Mouse (Mus musculus) brown adipose tissue, adult 24 weeks (tissue): ENCODE measurements around the gene Alg9. TPM values are rescaled to one million over a fixed set of nuclear protein-coding genes. Genes with fewer than 3 reads are reported as not detected.

Experiments used
- H3K27ac ChIP-seq: fragments of 200-500 bp; replicated peaks from 2 replicates; pipeline ENCODE4 v1.5.1; 2012; ENCODE audit warnings: low read depth, mild to moderate bottlenecking, low read length
- H3K4me1 ChIP-seq: fragments of 200-500 bp; 2 replicates; pipeline ENCODE4 v1.6.1; 2012; ENCODE audit warnings: low read length, mixed read lengths; ENCODE audit not compliant: control insufficient read depth, insufficient read depth, insufficient read length
- H3K4me3 ChIP-seq: fragments of 200-500 bp; 2 replicates; pipeline ENCODE4 v1.5.1; 2012; ENCODE audit warnings: low read depth, mild to moderate bottlenecking, low read length, moderate library complexity; ENCODE audit not compliant: insufficient read depth
- polyA plus RNA-seq: library from polyadenylated mRNA; stranded (reverse); fragments of >200 nt; gene quantifications from 2 replicates; pipeline ENCODE4 v1.2.4, GENCODE M21; 2012; ENCODE audit not compliant: missing spikeins, insufficient read depth, insufficient read length

The Alg9 gene
- polyA plus RNA-seq = 38.3 and 49.0 TPM in 2 replicates

DNA sequence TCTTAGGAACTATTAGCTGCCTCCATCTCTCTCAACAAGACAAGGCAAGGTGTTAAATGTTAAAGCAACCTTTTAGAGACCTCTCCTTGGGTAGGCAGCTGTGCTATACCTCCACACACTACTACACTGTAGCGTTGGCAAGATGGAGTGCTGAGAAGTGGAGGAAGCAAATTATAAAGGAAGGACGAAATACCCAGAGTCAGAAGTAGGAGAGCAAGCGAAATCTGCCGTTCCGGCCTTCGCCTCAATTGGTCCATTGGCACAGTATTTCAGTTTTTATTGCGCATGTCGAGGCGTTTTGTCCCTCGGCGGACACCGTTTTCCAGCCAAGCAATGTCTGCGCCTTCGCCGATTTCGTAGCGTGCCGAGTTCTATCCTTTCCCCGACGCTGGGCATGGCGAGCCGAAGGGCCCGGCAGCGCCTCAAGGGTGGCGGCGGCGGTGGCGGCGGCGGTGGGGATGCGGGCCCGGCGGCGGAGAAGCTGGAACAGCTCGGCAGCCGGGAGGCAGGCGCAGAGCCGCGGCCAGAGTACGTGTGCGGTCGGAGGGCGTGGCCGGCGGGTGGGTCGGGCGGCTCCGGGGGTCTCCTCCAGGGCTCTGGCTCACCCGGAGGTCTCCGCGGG lies at the start of gene Alg9, which contains the start of gene 1110032A03Rik:
TSS of gene Alg9 (plus strand) at position 29 of the 622 bp plus-strand sequence.
TSS of gene 1110032A03Rik (minus strand) at position 530 of the 622 bp plus-strand sequence.
- Histone ChIP-seq H3K4me1 (no peaks in the 10 kb centered on the region), H3K27ac (peak within 1 kb of the TSS; percentile 51), H3K4me3 (peak within 1 kb of the TSS; percentile 67)

DNA sequence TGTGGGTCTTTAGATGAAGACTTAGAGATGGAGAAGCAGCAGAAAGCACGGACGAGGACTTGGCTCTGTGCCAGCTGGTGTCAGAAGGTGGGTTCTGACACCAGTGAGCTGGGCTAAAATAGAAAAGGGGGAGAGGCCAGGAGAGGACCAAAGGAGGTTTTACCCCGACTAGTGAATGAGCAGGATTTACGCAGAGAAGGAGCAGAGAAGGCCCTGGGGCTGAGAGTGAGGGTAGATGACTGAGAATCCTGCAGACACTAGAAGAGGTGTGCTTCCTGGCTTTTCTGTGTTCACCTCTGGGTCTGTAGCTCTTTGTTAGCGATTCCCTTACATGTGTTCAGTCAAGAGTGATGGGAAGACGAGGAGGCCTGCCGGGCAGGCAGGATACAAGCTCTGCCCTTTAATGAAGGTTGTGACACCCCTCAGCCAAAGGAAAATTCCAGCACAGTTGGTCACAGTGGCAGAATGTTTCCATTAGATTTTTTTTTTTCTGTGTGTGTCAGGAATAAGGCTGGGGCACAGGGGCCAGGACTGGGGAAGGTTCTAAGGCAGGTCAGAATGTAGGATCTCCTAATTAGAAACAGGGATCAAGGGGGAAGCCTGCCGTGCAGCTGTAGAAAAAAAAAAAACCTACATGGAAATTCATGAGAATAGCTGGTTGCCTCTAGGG lies 48.8 kb upstream of the Alg9 start:
- no peak overlapping the region for H3K4me3 ChIP-seq
- peaks cover 2% of the 10 kb centered on the region for H3K4me1 ChIP-seq
- no peak overlapping the region for H3K27ac ChIP-seq

DNA sequence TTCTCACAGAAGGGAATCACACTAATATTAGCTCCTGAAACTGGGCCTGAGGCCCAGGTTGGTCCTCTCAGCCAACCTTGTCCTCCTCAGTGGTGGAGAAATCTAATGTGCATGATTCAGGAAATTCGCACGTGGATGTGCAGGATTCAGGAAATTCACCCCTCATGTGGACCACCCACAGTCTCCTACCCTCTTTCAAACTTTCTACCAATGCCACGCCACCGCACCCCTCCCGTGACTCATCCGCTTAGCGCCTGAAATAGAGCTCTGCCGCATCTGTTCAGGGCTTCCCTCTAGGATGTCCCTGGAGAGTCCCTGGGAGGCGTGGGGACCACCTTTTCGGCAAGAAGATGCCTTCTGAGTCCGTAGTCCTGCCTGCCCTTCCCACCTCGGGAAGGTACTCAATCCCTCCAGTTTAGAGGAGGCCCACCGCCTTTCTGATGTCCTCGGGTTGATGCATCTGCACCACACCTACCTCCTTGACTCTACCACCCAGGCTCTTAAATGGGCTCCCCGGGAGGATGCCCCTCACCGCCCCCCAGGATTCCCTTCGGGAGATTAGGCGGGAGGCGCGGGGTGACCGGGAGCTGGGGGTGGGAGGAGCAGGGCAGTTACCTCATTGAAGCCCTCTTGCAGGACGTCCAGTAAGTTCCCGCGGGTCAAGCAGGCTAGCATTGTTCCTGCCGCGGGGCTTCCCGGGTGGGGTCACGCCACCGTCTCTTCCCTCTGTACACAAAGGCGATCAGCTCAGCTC lies 47.5 kb upstream of the Alg9 start:
- no peak overlapping the region for H3K27ac ChIP-seq
- H3K4me3 ChIP-seq = peak overlapping the region; percentile 54
- peaks cover 2% of the 10 kb centered on the region for H3K4me1 ChIP-seq

DNA sequence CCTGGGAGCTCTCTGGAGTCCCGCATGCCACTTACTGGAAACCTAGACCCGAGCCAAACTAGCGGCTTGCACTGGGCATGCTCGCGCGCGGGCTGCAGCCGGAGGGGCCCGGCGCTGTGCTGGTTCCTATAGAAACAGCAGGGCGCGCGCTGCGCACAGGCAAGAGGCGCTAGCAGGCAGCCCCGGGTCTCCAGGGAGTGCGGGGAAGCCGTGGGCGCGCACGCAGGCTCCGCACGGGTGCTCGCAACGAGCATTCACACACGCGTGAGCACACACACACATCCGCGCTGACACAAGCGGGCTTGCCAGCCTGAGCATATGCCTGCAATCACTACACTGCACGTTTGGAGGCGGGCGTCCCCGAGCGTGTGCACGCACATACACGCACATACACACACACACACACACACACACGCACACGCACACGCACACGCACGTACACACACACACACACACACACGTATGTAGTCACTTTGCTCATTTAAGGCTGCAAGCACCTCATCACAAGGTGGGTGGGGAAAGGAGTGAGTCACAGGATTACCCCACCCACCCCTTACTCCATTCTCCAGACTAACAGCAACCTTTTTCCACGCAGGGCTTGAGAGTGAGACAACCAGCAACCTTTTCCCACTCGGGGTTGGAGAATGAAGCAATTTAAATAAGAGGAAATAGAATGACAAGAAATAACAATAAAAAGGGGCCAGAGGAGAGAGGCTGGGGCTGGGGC lies 46.7 kb upstream of the Alg9 start:
- peaks cover under 1% of the 10 kb centered on the region for H3K4me1 ChIP-seq
- H3K27ac ChIP-seq = no peak overlapping the region
- H3K4me3 ChIP-seq = peak overlapping the region; percentile 54

DNA sequence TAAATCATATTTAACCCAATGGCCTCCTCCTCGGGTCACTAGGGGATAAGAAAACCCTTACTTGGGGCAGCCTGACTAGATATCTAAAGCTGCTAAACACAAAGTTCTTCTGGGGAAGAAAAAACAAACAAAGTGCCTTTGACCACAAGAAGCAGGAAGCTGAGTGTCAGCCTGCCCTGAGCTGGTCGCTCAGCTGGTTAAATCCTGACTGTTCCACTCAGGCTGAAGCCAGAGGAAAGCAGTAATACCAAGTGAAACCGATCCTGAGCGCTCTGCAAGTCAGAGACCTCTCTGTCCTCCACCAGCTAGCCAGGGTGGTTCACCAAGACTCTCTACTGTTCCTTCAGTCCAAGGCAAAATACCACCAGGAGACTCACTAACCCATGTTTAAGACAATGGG lies 45.2 kb upstream of the Alg9 start:
- Histone ChIP-seq H3K27ac (no peak overlapping the region), H3K4me3 (no peak overlapping the region)

DNA sequence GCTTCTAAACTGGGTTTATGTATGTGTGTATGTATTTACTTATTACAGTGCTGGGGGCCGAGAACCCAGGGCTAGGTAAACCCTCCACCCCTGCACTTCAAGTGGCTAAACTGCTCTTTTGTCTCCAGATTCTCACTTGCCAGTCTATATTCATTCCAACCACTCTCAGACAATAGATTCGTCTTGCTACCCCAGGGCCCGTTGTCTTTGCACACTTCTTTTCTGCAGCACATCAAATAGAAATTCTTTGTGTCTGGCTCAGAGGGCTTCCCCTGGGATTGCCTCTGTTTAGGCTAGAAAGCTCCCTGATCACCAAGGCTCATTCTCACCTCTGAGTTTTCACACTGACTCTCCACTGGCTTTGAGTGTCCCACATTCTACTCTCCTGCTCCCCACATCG lies 42.3 kb upstream of the Alg9 start:
- Histone ChIP-seq H3K4me1 (no peaks in the 10 kb centered on the region; the same call in 1 of the 2 replicates), H3K4me3 (no peak overlapping the region)

More for the DNA sequence above, 45.2 kb upstream of the Alg9 start:
- H3K4me1 ChIP-seq = no peaks in the 10 kb centered on the region; the same call in 1 of the 2 replicates

DNA sequence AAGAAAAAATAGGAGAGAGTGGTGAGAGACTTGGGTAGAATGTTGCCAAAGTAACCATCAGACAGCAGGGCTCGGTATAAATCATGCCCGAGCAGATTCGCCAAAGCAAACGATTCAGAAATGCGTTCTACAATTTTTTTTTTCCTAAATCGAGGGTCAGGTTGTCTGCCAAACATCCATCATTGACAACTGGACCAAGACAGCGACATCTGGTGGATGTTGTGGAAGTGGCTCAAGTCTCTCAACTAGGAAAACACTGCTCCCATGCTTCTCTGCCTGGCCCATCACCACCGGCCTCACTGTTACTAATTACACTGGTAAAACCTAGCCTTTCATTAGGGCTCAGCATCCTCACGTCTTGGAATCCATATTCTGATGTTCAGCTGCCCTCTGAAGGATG lies 39.8 kb upstream of the Alg9 start:
- no peak overlapping the region for H3K27ac ChIP-seq
- H3K4me3 ChIP-seq = no peak overlapping the region
- H3K4me1 ChIP-seq = no peaks in the 10 kb centered on the region

More for the DNA sequence above, 42.3 kb upstream of the Alg9 start:
- no peak overlapping the region for H3K27ac ChIP-seq

DNA sequence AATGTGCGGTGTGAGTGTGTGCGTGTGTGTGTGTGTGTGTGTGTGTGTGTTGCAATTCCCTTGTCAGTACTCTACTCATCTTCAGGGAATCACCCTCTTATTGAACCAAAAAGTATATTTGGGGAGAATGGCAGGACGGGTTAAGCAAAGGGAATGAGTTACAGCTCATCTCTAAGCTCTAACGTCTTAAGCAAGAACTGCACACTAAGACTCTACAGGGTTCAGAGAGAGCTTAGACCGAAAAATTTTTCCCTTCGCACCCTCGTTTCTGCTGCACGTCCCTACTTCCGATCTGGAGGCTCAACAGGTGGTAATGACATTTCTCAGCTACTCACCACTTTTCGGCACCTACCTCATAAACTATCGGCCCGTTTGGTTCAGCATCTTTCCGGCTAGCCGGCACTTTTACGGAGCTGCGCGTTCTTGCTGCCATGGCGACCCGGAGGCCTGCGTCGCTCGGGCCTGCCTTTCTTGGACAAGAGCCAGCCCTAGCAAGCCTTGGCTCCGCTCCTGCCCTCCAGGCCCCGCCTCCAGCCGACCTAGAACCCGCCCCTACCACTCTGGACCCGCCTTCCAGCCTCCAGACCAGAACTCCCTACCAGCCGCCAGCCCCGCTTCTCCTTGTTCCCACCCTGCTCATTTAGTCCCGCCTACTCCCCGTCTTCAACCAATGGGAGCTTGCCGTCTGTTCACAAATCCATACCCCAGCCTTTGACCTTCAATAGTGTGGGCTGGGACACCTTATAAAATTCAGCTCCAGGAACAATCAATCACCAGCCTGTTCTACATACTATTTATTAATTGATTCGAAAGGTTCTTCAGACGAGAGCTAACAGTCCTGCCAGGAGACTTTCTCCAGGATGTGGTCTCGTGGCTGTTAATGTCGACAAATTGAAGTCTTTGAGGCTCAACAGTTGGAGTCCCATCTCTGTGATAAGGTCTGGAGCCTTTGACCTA lies 35.6 kb upstream of the Alg9 start, which contains the start of gene Dixdc1:
TSS of gene Dixdc1 (minus strand) at position 604 of the 957 bp plus-strand sequence.
- peak within 1 kb of the TSS; percentile 59; the same call in 1 of the 2 replicates for H3K27ac ChIP-seq
- peak within 1 kb of the TSS; percentile 44 for H3K4me3 ChIP-seq
- no peaks in the 10 kb centered on the region for H3K4me1 ChIP-seq

DNA sequence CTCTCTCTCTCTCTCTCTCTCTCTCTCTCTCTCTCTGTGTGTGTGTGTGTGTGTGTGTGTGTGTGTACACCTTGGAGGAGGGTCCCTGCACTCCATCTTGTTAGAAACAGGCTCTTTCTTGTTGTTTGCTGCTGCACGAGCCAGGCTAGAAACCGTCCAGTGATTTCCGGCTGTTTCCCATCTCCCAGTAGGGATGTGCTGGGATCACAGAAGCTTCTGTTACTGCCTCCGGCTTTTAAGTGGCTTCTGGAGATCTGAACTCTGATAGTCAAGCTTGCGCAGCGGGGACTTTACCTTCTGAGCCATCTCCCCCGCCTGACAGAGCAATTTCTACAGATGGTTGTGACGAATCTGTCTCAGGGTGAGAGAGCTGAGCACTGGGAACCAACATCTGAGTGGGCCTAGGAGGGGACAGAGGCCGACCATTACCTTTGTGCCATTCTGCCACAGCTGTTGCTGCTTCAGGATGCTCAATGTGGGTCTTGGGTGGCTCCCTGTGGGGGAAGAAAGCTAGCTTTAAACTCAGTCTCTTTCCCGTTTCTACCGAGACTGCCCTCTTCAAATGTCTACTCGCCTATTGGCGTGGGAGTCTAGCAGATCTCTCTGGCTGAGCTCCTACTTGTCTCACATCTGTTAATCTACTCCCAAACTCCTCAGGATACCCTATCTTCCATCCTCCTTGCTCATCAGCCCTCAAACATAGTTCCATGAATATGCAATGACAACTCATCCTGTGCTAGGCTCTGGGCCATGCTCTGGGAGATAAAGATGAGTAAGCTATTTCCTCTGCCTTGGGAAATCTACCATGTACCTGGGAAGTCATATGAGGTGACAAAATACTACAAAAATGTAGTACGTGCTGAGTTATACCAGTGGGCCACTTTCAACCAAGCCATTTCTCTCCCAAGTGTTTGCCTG lies 33.7 kb upstream of the Alg9 start:
- H3K4me3 ChIP-seq = no peak overlapping the region
- no peaks in the 10 kb centered on the region for H3K4me1 ChIP-seq
- H3K27ac ChIP-seq = no peak overlapping the region

DNA sequence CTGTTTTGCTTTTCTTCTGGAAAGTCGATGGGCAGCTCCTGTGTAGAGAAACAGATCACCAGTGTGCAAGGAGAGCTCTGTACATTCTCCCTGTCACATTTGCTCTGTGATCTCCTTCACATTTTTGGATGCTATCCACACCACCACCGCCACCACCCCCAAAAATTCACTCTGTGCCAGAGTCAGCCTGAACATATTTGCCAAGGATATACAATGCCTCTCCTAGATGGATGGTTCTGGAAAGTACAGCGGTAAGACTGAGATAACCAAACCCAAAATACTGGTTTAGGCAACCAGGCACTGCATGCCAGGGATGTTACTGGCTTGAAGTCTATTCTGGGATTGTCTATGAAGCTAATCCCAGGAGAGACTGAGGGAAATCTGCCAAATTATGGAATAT lies 32.6 kb upstream of the Alg9 start:
- no peaks in the 10 kb centered on the region for H3K4me1 ChIP-seq
- no peak overlapping the region for H3K4me3 ChIP-seq
- no peak overlapping the region for H3K27ac ChIP-seq

DNA sequence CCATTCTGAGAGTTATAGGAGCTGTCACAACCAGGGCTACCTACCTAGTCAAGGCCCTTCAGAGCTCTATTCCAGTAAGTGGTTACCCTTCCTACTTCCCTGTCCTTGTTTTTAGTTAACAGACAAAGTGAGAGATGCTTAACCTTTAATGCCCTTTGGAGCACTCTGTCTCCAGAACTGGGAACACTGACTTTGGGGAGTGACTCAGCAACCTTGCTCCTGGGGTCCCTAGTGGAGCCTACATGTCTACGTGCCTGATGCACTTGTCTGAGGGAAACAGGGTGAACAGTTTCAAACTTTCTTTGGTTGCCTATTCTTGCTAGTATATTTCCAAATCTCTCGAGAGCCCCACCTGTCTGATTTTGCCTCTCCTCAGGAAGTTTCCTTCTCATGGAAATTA lies 32.1 kb upstream of the Alg9 start:
- Histone ChIP-seq H3K4me3 (no peak overlapping the region), H3K27ac (no peak overlapping the region), H3K4me1 (no peaks in the 10 kb centered on the region)

DNA sequence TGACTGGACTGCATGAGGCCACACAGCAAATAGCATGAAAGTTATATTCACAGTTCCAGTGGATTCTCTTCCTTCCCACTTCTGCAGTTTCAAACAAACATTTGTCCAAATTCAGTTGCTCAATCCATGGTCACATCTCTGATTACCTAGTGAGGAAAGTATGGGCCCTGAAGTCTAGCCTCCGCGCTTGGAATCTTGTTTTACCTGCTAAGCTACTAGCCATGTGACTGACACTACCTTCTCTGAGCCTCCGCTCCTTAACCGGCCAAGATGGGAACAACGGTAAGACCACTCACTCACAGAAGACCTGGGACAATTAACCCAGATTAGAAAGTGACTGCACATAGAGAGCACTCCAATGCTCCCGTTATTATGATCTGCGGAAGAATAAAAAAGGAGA lies 29.0 kb upstream of the Alg9 start:
- Histone ChIP-seq H3K4me3 (peak overlapping the region; percentile 52), H3K4me1 (no peaks in the 10 kb centered on the region), H3K27ac (no peak overlapping the region)

DNA sequence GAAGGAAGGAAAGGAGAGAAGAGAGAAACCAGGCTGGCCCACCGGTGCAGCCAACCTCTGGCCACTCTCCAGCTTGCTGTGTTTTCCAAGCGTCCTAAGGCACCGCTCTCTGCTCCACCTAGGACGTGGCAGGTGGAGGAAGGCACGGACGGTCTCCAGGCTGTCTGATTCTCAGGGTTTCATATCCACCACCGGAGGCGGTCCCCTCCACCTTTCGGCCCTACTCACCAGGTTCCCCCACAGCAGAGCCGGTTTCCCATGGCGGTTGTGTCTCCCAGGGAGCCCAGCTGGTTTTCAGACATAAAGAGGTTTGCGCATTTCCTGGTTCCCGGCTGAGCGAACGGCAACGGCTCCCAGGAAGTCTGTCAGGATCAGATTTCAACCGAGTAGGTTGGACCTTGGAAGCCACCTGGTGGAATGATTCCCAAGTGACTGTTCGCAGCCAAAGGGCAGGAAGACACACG lies 28.6 kb upstream of the Alg9 start, which contains the start of gene 2310030G06Rik:
TSS of gene 2310030G06Rik (minus strand) at position 323 of the 464 bp plus-strand sequence.
- no peak within 1 kb of the TSS for H3K27ac ChIP-seq

More for the DNA sequence above, 28.6 kb upstream of the Alg9 start, which contains the start of gene 2310030G06Rik:
- Histone ChIP-seq H3K4me1 (no peaks in the 10 kb centered on the region), H3K4me3 (peak within 1 kb of the TSS; percentile 52)
